Mouse (Mus musculus) megakaryocyte, embryonic 14.5 days (primary cell): ENCODE measurements at regions not wholly inside any gene's neighbourhood (a gene's known extent, or its start where the extent isn't known, plus 50 kb on each side); places are given as distances from the start of the nearest gene placed in this dataset.

ENCODE experiments used
- FLI1 ChIP-seq: IDR thresholded peaks from 2 replicates; pipeline ENCODE4 v1.6.1; 2012; ENCODE audit warnings: low read length, inconsistent platforms, mixed read lengths
- GATA1 ChIP-seq: IDR thresholded peaks from 3 replicates; pipeline ENCODE4 v1.6.1; 2012; ENCODE audit warnings: mixed read lengths, low read length, inconsistent platforms, borderline replicate concordance

DNA sequence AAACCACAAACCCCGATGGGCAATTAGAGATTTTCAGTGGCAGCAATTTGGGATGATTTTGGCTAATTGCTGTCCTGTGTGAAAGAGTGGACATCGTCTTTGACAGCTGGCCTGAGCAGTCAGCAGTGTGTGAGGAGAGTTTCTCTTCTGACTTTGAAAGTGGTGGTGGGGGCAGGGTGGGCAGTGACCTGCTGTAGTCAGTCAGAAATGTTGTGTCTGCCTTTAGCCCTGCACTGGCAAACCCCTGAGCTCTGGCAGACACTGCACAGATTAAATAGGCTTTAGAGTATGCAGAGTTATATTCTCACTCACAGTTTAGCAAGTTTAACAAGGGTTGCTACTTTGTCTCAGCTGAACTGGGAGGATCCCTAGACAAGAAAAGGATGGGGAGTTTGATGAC lies 1404.7 kb upstream of the A1bg start:
- no peak for TF ChIP-seq GATA1
- no peak for TF ChIP-seq FLI1
